Mouse (Mus musculus) embryo, embryonic 10 days (tissue): ENCODE measurements around the gene Pole3.

Source experiments
- DNase-seq: peaks from one replicate; pipeline ENCODE4 v3.0.0-alpha.2; 2015; ENCODE audit warnings: low spot score

The Pole3 gene

DNA sequence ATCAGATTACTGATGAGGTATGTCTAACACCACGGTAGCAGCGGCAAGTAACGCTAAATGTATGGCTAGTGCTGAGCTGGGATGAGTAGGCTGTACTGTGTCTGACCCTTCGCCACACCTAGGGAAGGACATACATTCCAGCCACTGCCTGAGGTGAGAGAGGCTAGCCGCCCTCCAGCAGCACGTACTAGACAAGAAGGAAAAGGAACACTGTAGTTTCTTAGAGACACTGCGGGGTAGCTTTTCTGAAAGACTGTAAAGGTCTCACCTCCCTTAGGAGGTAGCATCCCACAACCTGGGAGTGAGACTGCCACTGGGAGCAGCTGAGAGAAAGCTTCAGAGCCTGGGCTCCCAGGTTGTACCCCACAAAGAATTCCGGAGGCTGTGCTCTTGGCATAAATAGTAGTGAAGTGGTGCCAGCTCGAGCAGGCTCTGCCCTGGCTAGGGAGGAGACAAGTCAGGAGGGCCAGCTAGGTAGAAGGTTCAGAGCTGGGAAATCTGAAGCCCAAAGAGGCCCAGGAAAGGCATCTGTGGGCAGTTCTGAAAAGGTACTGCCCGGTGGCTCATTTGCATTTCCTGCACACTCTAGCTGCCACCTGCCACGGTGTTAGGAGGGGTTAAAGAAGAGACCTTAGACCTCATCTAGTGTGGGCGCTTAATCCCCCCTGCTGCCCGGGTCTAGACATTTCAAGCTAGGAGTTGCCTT lies 6.3 kb downstream of the Pole3 start:
- no peak for DNase-seq

DNA sequence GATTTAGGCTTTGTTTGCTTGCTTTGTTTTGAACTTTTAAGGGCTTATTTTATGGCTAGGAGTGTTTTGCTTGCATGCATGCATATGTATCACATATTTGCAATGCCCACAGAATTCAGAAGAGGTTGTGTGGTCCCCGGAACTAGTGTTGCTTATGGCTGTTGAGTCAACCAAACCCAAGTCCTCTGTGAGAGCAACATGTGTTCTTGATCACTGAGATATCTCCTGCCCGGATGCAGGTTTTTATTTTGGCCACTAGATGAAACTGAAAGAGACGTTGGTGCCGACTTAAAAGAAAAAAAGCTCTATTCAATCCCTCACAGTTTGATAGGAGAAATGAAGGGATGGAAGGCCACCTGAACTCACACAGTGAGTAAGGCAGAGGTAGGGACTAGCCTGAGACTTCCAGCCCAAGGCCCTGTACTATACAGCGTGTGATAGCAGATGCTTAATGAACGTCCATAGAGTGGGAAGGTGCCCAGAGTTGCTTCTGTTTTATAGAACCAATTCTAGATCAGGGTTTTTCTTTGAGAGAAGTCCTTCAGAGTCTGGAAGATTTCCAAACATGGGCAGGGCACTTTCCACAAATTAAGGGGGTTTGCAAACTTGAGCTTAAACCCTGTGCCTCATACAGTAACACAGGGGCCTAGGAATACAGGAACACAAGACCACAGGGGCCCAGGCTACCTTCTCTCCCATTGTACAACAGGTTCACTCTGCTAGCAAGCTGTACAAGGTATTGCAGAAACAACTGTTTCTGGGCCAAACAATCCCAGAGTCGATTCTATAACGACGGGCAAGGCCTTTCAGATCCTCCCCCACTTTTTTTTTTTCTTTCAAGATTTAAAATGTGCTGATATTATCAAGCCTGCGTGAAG lies 7.1 kb downstream of the Pole3 start:
- no peak for DNase-seq

DNA sequence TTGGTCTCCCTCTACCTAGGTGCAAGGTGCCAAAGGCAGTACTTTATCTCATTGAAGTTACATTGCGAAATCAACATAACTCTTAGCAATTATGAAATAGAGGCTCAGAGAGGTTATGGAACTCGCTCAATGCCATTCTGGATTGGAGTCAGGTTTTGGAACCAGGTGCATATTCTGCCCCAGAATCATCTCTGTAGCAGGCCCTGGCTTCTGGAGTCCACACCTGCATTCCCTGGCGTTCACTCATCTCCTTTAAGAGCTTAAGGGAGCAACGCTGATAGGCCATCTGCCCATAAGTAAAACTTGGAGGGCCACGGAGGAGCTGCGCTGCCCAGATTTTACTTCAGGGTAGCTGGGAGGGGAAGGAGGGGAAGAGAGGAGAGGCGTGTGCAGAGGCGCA lies 7.8 kb downstream of the Pole3 start:
- no peak for DNase-seq

DNA sequence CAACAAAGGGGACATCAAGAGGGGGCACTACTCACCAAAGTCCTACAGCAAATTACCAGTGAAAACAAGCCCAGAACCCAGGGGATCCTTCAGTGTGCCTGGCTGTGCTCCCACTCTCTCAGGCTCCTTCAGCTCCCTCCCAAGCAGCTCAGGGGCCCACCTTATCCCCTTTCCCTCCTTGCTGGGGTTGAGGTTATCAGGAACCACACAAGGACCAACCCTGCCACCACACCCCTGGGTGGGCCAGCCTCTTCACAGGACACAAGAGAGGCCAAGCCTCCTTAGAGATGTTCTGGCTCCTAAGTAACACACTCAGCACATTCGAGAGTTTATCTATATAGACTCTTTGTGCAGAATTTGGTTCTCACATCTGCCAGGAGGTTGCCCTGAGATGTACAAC lies 8.3 kb downstream of the Pole3 start:
- DNase-seq, result no peak

DNA sequence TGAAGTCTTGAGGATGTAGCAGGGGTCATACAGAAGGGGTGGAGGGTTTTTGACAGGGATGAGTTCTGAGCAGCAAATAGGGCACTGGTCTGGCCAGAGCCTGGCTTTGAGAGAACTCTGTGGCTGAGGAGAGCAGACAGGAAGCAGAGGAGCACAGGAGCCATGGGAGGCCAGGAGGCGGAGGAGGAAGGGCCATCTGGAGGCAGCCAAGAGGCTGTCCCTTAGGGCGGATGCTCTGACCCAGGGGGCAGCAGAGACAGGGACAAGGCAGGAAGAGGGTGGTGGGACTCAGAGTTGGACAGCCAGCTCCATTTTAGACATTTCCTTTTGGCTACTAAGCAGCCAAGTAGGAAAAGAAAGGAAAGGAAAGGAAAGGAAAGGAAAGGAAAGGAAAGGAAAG lies 8.8 kb downstream of the Pole3 start:
- DNase-seq, result peak; percentile 52

- no peak for DNase-seq
Measured at GRCm38 (mm10) chr4:62515490-62515889, 9.4 kb downstream of the Pole3 start.

GRCm38 (mm10) chr4:62514995-62515394 lies 9.9 kb downstream of the Pole3 start:
- DNase-seq, result no peak

GRCm38 (mm10) chr4:62513998-62514506 lies 10.8 kb downstream of the Pole3 start:
- no peak for DNase-seq

DNA sequence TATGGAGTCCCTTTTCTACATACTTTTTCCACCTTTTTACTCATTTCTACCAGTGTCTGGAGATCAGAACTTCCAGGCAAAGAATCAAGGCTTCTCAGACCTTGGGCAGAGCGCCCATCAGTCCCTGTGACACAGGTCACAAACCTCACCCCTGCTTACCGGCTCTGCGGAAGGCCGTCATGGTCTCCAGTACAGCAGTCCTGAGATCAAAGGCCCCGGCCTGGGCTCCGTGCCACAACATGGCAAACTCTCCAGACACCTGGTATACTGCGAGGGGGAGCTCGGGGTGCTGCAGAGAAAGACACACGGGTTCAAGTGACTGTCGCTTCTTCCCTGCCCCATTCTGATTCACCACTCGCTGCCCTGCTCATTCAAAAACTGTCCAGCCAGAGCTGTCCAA lies 14.9 kb downstream of the Pole3 start:
- no peak for DNase-seq

DNA sequence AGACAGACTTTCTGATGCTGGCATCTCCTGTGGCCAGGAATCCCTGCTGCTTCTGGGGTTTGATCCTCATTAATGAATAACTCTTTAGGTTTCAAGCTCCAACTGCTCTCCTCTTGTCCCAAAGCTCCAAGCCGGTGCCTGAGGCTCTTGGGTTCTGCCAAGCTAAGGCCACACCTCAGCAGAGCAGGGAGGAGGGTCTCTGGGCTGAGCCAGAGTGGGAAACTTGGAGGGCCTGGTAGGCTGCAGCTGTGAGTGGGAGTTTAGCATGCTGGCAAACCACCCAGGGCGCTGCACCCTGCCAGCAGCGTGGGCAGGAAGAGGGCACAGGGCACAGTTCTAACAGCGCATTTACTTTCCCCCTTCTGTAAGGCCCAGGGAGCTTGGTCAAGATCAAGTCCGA lies 16.0 kb downstream of the Pole3 start:
- no peak for DNase-seq

DNA sequence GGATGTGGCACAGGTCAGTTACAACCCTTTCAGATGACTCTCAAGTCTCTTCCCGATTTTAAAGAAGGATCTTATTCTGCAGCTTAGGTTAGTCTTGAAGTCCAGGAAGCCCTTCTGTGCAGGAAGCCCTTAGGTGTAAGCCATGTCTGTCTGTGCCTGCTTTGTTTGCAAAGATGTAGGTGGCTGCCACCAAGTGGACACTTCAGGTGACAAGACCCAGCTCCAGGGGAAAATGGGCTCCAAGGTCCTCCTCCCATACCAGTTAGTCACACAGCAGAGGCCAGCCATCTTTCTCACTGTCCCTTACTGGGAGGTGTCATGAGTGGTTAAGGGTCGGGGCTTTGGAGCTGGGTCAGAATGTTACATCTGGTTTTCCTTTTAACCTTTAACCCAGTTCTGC lies 18.1 kb downstream of the Pole3 start:
- peak; percentile 48 for DNase-seq

DNA sequence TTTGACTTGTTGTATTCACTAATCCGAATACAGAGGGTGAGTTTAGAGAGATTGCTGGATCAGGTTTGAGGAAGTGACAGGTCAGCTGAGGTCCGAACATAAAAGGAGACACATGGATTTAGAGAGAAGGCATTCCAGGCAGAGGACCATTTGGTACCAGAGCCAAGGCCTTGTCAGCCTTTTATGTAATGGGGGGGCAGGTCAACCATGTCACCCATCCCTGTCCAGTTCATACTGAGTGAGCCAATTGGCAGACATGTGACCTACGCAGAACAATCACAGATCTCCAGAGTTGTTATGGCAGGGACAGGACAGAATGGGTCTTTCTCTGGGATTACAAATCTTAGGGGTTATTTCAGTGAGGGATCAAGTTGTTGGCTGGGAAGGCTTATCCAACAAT lies 18.9 kb downstream of the Pole3 start:
- no peak for DNase-seq

- DNase-seq, result no peak
Measured at GRCm38 (mm10) chr4:62503374-62503970, 21.4 kb downstream of the Pole3 start, which contains the start of gene Hdhd3. Hdhd3 (minus strand) TSS chr4:62503467.

GRCm38 (mm10) chr4:62502969-62503368 lies 21.9 kb downstream of the Pole3 start:
- no peak for DNase-seq

DNA sequence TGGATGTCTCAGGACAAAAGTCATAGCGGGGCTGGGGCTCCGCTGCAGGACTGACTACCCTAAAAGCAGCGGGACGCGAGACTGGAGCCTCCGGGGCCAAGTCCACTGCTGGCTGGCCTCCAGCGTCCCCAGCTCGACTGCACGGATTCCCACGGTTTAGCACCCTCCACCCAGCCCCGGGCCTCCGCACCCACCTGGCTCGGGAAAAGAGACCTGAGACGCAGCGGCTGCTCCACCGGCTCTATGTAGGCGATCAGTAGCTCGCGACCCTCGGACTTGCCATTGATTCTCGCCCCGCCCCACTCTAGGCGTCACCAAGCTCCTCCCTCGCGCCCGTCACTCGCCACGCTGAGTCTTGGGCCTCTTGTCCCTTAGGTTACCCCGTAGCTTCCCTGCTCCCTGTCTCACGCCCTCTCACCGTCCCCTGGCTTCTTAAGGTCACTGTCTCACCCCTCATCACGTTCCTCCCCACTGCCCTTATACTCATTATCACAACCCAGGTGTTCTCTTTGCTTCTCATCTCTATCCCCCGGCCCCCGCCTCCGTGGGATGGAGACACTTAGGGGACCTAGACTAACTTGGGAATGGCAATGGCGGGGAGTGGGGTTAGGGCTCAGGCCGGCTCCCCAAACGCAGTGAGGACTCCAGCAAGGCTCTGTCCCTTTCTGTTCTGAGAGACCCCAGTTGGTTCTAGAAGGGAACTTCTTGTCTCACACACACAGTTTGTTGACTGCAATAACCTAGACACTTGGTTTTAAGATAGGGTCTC lies 22.7 kb downstream of the Pole3 start:
- DNase-seq, result peak; percentile 98

- no peak for DNase-seq
Measured at GRCm38 (mm10) chr4:62501534-62501933, 23.3 kb downstream of the Pole3 start.

DNA sequence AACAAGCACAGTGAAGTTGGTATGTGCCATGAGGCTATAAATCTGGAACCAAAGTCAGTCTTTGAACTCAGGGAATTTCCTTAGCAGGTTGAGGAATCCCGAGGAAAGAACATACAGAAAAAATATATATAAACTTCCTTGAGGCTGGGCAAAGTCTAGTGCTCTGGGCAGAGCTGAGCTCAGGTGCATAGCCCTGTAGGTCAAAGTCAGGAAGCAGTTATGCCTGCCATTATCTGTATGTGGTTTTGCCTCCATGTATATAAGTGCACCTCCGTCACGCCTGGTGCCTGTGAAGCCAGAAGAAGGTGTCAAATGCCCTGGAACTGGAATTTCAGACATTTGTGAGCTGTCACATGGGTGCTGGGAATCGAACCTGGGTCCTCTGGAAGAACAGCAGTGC lies 24.1 kb downstream of the Pole3 start:
- no peak for DNase-seq

- DNase-seq, result no peak
Measured at GRCm38 (mm10) chr4:62496815-62497214, 28.1 kb downstream of the Pole3 start.

DNA sequence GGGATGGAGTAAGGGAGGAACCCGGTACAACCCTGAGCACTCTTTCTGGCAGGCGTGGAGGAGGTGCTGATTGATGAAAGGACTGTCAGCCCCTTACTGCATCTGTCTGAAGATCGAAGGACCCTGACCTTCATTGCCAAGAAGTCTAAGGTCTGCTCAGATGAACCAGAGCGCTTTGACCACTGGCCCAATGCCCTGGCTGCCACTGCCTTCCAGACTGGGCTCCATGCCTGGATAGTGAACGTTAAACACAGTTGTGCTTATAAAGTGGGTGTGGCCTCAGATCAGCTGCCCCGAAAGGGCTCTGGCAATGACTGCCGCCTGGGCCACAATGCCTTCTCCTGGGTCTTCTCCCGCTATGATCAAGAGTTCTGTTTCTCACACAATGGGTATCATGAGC lies 28.9 kb downstream of the Pole3 start:
- DNase-seq, result no peak

DNA sequence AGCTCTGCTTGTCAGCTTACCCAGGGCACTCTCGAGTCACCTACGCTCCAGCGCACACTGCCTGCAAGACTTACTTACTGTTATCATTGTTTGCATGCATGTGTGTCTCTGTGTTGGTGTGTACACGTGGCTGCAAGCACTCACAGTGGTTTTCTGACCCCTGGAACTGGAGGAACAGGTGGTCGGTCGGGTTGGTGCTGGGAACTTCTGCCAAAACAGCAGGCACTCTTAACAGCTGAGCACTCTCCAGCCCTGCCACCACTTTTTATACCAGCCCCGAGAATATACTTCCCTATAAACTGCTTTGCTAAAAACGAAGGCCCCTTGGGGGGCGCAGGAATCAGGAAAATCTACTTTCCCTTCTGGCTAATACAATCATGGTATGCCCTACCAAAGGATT lies 30.6 kb downstream of the Pole3 start:
- no peak for DNase-seq

- no peak for DNase-seq
Measured at GRCm38 (mm10) chr4:62492682-62493081, 32.2 kb downstream of the Pole3 start.

DNA sequence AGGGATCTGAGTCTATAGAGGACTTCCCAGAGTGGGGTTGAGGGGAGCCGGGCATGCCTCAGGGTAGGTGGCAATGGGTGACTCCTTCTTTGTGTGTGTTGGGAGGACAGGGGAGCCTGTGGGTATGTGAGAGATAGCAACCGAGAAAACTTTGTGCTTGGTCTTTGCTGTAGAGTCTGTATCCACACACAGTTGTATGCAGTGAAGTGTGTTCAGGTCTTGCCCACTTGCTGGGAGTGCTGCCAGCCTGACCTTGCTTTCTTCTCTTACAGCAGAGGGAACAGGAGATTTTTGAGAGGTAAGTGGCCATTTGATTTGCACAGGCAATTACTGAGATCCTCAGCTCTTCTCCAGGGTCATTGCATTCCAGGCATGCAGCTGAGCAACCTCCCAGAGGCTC lies 37.0 kb downstream of the Pole3 start:
- DNase-seq, result no peak
